Mouse (Mus musculus) hindbrain, embryonic 12.5 days (tissue): ENCODE measurements around the gene Olfr1173. TPM values are rescaled to one million over a fixed set of nuclear protein-coding genes. Genes with fewer than 3 reads are reported as not detected.

Experiments used
- ATAC-seq: fragments of 200-750 bp; cut with Nextera tagmentation; 2 replicates; pipeline ENCODE4 v1.8.0; 2017; ENCODE audit warnings: moderate TSS enrichment; ENCODE audit not compliant: low FRiP score
- H3K27ac ChIP-seq: fragments of 300-500 bp; sonication (generic); 2 replicates; pipeline ENCODE4 v1.5.1; 2016; ENCODE audit warnings: mild to moderate bottlenecking
- H3K27me3 ChIP-seq: fragments of 300-500 bp; sonication (generic); 2 replicates; pipeline ENCODE4 v1.6.1; 2016; ENCODE audit warnings: mild to moderate bottlenecking
- H3K36me3 ChIP-seq: fragments of 300-500 bp; sonication (generic); 2 replicates; pipeline ENCODE4 v1.6.1; 2016; ENCODE audit warnings: mild to moderate bottlenecking
- H3K4me1 ChIP-seq: fragments of 300-500 bp; sonication (generic); 2 replicates; pipeline ENCODE4 v1.6.1; 2016
- H3K4me2 ChIP-seq: fragments of 300-500 bp; sonication (generic); replicated peaks from 2 replicates; pipeline ENCODE4 v1.6.1; 2016; ENCODE audit warnings: mild to moderate bottlenecking
- H3K4me3 ChIP-seq: fragments of 300-500 bp; sonication (generic); 2 replicates; pipeline ENCODE4 v1.5.1; 2016; ENCODE audit warnings: mild to moderate bottlenecking
- H3K9ac ChIP-seq: fragments of 300-500 bp; sonication (generic); 2 replicates; pipeline ENCODE4 v1.6.1; 2016; ENCODE audit warnings: mild to moderate bottlenecking, moderate library complexity
- H3K9me3 ChIP-seq: fragments of 300-500 bp; sonication (generic); replicated peaks from 2 replicates; pipeline ENCODE4 v1.6.1; 2016; ENCODE audit warnings: mild to moderate bottlenecking
- WGBS: fragments of 180-500 bp; shearing (Covaris S2); methylation state at CpG from one replicate; pipeline ENCODE4 v1.1.7; 2016; 5-methylcytosine and 5-hydroxymethylcytosine counted together
- polyA plus RNA-seq: library from polyadenylated mRNA; unstranded; fragments of >200 nt; fragmentation: Nextera tagmentation; extraction: Ambion mirVana; gene quantifications from 2 replicates; pipeline ENCODE4 v1.2.1, GENCODE M21; 2016

The Olfr1173 gene
- polyA plus RNA-seq, result not detected in 2 replicates

- Histone ChIP-seq H3K4me2 (no peak within 1 kb of the TSS), H3K27ac (no peak within 1 kb of the TSS), H3K9ac (no peak within 1 kb of the TSS), H3K4me1 (no peaks in the 10 kb centered on the region), H3K4me3 (no peak within 1 kb of the TSS), H3K27me3 (no peaks in the 10 kb centered on the region), H3K36me3 (no peaks in the 10 kb centered on the region), H3K9me3 (no peaks in the 10 kb centered on the region)
- no peak for ATAC-seq
Measured at GRCm38 (mm10) chr2:88279775-88280174, at the start of gene Olfr1173. Gene Olfr1173 (minus strand): TSS chr2:88279875.

GRCm38 (mm10) chr2:88327115-88327514 lies 47.4 kb upstream of the Olfr1173 start, which contains the start of gene Olfr1175-ps:
Gene Olfr1175-ps (minus strand): TSS chr2:88327215.
- H3K4me1 ChIP-seq, result no peaks in the 10 kb centered on the region
- H3K9me3 ChIP-seq, result no peaks in the 10 kb centered on the region
- H3K27ac ChIP-seq, result no peak within 1 kb of the TSS
- 90% methylated on average over 2 of the region's 2 CpGs for WGBS
- ATAC-seq, result no peak
- no peaks in the 10 kb centered on the region for H3K27me3 ChIP-seq
- H3K4me2 ChIP-seq, result no peak within 1 kb of the TSS
- H3K4me3 ChIP-seq, result no peak within 1 kb of the TSS
- H3K36me3 ChIP-seq, result no peaks in the 10 kb centered on the region
- H3K9ac ChIP-seq, result no peak within 1 kb of the TSS

- Histone ChIP-seq H3K4me3 (no peak within 1 kb of the TSS), H3K9me3 (no peaks in the 10 kb centered on the region), H3K4me1 (no peaks in the 10 kb centered on the region), H3K27me3 (no peaks in the 10 kb centered on the region), H3K36me3 (no peaks in the 10 kb centered on the region), H3K4me2 (no peak within 1 kb of the TSS), H3K27ac (no peak within 1 kb of the TSS), H3K9ac (no peak within 1 kb of the TSS)
- ATAC-seq, result no peak
- 92% methylated on average over 4 of the region's 4 CpGs for WGBS
Measured at GRCm38 (mm10) chr2:88315035-88315434, 35.4 kb upstream of the Olfr1173 start, which contains the start of gene Olfr1174-ps. Gene Olfr1174-ps (minus strand): TSS chr2:88315135.

GRCm38 (mm10) chr2:88228234-88228633 lies 51.4 kb downstream of the Olfr1173 start, which contains the start of gene Olfr1170:
Gene Olfr1170 (minus strand): TSS chr2:88228334.
- Histone ChIP-seq H3K4me2 (no peak within 1 kb of the TSS), H3K4me3 (no peak within 1 kb of the TSS), H3K27me3 (no peaks in the 10 kb centered on the region), H3K9me3 (no peaks in the 10 kb centered on the region), H3K36me3 (no peaks in the 10 kb centered on the region), H3K27ac (no peak within 1 kb of the TSS), H3K4me1 (no peaks in the 10 kb centered on the region), H3K9ac (no peak within 1 kb of the TSS)
- ATAC-seq, result no peak
- 81% methylated on average over 1 of the region's 1 CpGs for WGBS

Other genes starting within 250 kb of the Olfr1173 start
- not detected in 2 replicates for gene Olfr73, start 242.2 kb downstream of the Olfr1173 start, polyA plus RNA-seq
- not detected in 2 replicates for gene Olfr1162, start 228.7 kb downstream of the Olfr1173 start, polyA plus RNA-seq
- gene Olfr1163, start 208.0 kb downstream of the Olfr1173 start, polyA plus RNA-seq, result not detected in 2 replicates
- gene Olfr1164, start 185.9 kb downstream of the Olfr1173 start, polyA plus RNA-seq, result not detected in 2 replicates
- not detected in 2 replicates for gene Olfr1166, start 151.6 kb downstream of the Olfr1173 start, polyA plus RNA-seq
- not detected in 2 replicates for gene Olfr1167, start 124.7 kb downstream of the Olfr1173 start, polyA plus RNA-seq
- not detected in 2 replicates for gene Olfr1168, start 98.0 kb downstream of the Olfr1173 start, polyA plus RNA-seq
- not detected in 2 replicates for gene Olfr1170, start 51.5 kb downstream of the Olfr1173 start, polyA plus RNA-seq
- gene Olfr1174-ps, start 35.3 kb upstream of the Olfr1173 start, polyA plus RNA-seq, result not detected in 2 replicates
- gene Olfr1175-ps, start 47.3 kb upstream of the Olfr1173 start, polyA plus RNA-seq, result not detected in 2 replicates
- not detected in 2 replicates for gene Olfr1176, start 56.8 kb upstream of the Olfr1173 start, polyA plus RNA-seq
- not detected in 2 replicates for gene Olfr1177-ps, start 66.6 kb upstream of the Olfr1173 start, polyA plus RNA-seq
- gene Olfr1178, start 107.2 kb upstream of the Olfr1173 start, polyA plus RNA-seq, result not detected in 2 replicates
- gene Olfr1179, start 126.6 kb upstream of the Olfr1173 start, polyA plus RNA-seq, result not detected in 2 replicates
- gene Olfr1180, start 139.3 kb upstream of the Olfr1173 start, polyA plus RNA-seq, result not detected in 2 replicates
- gene Olfr1181, start 146.3 kb upstream of the Olfr1173 start, polyA plus RNA-seq, result not detected in 2 replicates
- gene Gm13757, start 169.3 kb upstream of the Olfr1173 start, polyA plus RNA-seq, result not detected in 2 replicates
- gene Olfr1183, start 175.0 kb upstream of the Olfr1173 start, polyA plus RNA-seq, result not detected in 2 replicates
- not detected in 2 replicates for gene Olfr1184, start 203.7 kb upstream of the Olfr1173 start, polyA plus RNA-seq
- gene Olfr1185-ps1, start 213.4 kb upstream of the Olfr1173 start, polyA plus RNA-seq, result not detected in 2 replicates
- not detected in 2 replicates for gene Olfr1186, start 238.7 kb upstream of the Olfr1173 start, polyA plus RNA-seq